Mouse (Mus musculus) CD4-positive, CD25-positive, alpha-beta regulatory T cell, adult 4 months (primary cell): ENCODE results near the gene Myzap. TPM values are rescaled to one million over a fixed set of nuclear protein-coding genes. Genes with fewer than 3 reads are reported as not detected.

ENCODE experiments used
- ATAC-seq: one replicate; pipeline ENCODE4 v1.8.0; 2017
- polyA plus RNA-seq, 2 experiments: library from polyadenylated mRNA; unstranded; fragments of 100-300 nt; shearing (Covaris generic); gene quantifications; one replicate each; pipeline ENCODE4 v1.2.1; 2017

Gene Myzap
- polyA plus RNA-seq, 2 experiments from 2014 or later: 0.35 to 0.71 TPM

GRCm38 (mm10) chr9:71479413-71479812, 112.7 kb downstream of the Myzap start:
- no peak for ATAC-seq

GRCm38 (mm10) chr9:71478596-71478995, 113.6 kb downstream of the Myzap start:
- ATAC-seq: no peak

DNA sequence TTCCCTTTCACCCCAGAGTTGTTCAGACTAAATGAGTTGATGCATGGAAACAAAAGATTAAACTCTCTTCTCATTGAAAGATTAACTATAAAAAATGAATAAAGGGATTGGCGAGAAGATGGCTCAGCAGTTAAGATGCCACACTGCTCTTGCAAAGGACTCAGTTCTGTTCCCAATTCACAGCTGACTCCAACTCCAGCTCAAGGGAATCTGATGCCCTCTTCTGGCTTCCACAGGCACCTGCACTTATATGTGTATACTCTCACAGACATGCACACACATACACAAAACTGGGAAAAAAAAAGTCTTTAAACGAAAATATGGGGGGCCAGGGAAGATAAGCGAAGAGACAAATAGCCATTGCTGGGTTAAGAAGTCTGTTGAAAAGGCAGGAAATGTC, 115.6 kb downstream of the Myzap start:
- no peak for ATAC-seq

GRCm38 (mm10) chr9:71475536-71475935, 116.6 kb downstream of the Myzap start:
- ATAC-seq: no peak

- ATAC-seq: no peak
These were observed 124.7 kb downstream of the Myzap start for GRCm38 (mm10) chr9:71467434-71467833.

DNA sequence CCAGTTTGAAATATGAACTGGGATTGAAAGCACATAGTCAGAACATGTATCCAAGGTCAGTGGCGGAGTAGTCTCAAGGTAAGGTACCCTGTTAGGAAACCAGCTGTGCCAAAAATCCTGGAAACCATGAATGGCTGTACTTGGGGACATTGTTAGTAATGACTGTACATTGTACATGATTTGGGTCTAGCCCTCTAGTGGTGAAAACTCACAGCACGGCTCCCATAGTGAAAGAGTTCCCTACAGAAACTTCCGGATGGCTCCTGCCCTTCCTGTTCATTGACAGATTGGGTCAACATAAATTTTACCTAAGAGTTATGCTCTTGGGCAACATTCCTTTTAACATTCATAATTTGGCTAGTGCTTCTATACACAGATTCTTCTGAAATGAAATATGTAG, 126.0 kb downstream of the Myzap start:
- ATAC-seq: no peak

DNA sequence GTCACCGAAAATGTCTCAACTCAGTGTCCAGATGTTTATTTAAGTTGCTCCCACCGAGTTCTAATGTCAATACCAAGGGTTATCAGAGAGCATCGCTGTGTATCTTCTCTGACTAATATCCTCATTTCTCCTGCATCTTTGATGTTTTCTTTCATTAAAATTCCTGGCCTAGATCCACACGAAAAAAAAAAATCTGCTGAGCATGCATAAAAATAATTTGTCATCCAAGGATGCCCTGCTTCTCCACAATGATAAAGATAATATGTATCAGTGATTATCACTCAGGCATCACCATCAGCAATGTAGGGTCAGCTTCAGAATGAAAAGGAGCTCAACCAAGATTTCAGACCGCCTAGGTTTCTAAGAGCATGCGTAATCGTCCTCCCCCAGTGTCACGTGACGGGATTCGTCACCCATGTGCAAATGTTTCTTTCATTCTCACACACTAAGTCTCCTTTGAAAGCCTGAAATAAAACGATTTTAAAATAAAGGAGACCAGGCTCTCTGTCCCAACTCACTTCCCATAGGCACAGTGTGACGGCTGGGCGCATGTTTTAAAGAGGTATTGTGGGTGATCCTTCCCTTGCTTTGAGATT, 129.0 kb downstream of the Myzap start:
- ATAC-seq: no peak

DNA sequence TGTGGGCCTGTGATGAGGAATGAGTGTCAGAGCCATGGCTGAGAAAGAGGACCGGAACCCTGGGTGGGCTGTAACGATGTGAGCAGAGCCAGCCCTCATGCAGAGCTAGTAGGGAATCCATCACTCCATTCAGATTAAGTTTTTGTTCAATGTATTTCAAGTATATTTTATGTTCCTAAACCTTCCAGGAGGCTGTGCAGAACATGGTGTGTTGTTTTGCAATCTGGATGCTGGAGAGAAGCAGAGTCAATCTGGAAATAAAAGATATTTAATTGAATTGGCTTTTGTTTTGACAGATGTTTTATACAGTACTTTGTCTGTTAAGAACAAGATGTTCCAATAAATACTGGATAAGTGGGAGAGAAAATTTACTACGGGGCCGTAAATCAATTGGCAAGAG, 135.4 kb downstream of the Myzap start:
- ATAC-seq: no peak

Other genes starting within 250 kb of the Myzap start
- gene Polr2m, start 106.4 kb downstream of the Myzap start, polyA plus RNA-seq: 10 to 100 TPM; 16.9 to 25.4 TPM
- not detected for gene Cgnl1, start 179.2 kb upstream of the Myzap start, polyA plus RNA-seq